Mouse (Mus musculus): ENCODE measurements around the gene Fam196a.

- no peak for TF ChIP-seq CTCF (IDR thresholded peaks at IDR 0.05)
- TF ChIP-seq EP300 (IDR thresholded peaks at IDR 0.05) = no peak
Observed at GRCm38 (mm10) chr7:134943701-134944100, 5.5 kb upstream of the Fam196a start.

Measured in lung, postnatal 0 days (tissue).